Mouse (Mus musculus) embryo, embryonic 10 days (tissue): ENCODE data around the gene Slc16a10.

Experiments used
- DNase-seq: peaks from one replicate; pipeline ENCODE4 v3.0.0-alpha.2; 2015; ENCODE audit warnings: low spot score

Slc16a10 gene

DNA sequence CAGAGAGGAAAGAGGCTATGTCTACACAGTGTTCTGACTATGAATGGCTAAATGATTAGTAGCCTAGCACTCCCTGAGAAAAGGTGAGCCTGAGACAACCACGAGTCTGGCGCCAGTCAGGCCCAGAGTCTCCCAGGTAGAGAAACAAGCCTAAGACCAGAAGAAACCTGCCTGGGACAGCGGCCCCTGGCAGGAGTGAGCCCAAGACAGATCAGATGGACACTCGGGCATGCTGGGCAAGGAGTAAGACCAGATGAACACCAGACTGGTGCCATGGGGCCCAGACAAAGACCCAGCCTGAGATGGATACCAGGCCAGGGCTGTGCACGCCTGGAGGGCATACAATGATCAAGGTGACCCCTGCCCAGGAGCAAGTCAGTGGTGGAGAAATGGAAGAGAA lies 32.5 kb downstream of the Slc16a10 start:
- DNase-seq, result no peak

DNA sequence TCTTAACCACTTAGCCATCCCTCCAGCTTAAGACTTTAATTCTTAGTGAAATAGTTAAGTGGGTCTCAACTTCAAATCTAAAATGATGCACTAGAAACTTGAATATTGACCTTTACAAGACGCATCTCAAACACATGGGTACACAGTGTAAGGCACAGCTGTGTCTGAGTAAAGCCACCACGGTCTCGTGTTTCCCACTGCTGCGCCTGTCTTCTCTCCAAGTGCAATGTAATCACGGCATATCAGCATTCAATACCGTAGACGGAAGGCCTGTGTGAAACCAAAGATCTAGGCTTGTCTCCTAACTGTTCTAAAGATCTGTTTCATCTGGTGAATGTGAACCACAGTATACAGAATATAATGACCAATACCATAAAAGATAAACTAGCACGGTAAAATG lies 33.1 kb downstream of the Slc16a10 start:
- no peak for DNase-seq

DNA sequence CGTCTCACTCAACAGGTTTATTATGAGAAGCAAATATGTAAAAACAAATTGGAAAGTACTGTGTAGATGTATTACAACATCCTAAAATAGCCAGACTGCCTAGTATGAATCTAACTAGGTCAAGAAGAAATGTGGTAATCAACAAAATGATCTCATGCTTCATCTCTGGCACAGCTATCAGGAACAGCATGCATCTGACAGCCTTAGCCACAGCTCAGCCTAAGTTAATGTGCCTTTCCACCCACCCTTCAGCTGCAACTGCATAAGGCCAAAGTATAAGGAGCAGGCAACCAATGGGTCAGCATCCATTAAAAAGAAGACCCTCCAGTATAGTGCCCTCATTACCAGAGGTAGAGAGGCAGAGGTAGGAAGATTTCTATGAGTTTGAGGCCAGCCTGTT lies 34.1 kb downstream of the Slc16a10 start:
- no peak for DNase-seq

DNA sequence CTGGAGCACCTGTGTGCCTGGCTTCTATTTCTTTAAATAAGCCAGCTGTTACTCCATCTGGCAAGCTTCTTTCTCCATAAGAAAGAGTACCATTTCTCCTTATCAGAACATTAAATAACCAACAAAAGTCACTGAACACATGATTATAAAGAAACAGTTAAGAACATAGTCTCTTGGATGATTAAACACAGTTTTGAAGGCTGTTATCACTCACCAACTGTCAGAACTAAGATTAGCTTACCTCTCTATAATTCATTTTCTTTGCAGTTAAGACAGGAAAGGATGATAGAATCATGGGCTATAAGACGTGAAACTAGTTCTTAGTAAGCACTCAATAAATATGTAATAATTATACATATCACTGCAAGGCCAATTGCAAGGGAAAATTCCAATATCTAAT lies 36.9 kb downstream of the Slc16a10 start:
- no peak for DNase-seq

DNA sequence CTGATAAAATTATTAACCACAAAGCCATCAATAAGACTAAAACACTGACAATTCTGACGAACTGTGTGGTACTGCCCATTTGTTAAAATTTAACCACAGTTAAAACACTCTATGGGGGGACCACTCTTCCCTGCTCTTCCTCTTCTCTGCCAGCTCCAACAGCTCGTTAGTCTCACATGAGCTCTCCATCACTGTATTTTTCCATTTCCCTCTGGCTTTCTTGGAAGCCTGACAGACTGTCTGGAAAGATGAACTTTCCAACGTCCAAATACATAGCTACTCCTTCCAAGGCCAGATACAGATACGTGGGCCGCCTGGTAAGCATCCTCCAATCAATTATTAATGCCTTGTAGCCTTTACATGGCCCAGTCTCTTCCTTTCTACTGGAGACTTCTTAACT lies 38.3 kb downstream of the Slc16a10 start:
- no peak for DNase-seq

DNA sequence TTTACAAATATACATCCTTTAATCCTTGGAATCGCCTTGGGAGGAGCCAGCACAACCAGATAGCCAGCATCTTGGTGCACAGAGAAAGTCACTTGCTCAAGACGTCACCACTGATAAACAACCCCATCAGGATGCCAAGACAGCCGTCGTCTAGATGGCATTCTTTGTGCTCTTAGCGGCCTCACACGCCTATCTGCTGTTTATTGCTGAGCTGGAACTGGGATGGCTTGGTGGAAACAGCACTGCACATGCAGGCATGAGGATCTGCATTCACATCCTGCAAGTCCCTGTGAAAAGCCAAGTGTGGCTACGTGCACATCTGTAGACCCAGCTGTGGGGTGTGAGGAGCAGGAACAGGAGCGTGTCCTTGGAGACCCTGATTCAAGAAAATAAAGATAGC lies 39.1 kb downstream of the Slc16a10 start:
- DNase-seq, result no peak

DNA sequence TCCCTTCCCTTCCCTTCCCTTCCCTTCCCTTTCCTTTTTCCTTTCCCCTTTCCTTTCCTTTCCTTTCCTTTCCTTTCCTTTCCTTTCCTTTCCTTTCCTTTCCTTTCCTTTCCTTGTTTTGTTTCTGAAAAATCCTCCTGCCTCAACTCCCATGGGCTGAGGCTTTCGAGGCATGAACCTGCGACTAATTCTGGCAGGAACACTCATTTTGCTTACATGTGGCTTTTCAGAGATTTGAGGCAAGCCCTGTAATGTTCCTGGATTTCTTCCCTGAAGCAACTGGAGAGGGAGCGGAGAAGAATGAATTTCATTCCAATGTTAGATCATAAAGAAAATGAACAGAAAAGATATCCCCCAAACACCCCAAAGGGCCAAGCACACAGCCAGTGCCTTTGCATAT lies 39.9 kb downstream of the Slc16a10 start:
- no peak for DNase-seq

DNA sequence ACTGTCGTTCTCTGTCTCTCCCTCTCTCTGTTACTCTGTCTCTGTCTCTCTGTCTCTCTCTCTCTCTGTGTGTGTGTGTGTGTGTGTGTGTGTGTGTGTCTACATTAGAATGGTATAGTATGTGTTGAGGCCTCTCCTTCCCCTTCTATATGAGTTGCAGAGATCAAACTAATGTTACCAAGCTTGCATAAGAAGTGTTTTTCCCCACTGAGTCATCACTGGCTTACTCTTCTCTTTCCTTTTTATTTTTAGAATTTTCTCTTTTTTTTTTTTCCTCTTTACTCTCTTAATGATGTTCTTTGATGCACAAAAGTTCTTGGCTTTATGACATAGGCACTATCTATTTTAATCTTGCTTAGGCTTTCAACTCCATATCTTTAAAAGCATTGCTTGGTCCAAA lies 43.6 kb downstream of the Slc16a10 start:
- no peak for DNase-seq

DNA sequence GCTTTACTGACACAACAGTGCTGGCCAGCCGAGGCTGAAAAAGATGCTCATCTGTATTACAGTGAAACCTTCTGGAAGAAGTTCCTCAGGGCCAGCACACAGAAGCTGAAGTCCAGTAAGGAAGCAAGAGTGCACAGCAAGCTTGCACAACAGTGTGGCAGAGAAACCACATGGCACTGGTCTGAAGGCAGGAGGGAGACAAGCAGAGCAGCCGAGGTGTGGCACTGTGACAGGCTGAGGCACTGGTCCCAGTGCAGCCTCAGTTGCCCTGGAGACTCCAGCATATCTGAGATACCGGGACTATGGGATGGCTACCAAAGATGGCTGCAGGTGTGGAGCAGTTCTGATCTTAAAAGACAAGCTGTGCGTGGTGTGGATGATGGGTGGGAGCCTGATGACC lies 44.5 kb downstream of the Slc16a10 start:
- no peak for DNase-seq

DNA sequence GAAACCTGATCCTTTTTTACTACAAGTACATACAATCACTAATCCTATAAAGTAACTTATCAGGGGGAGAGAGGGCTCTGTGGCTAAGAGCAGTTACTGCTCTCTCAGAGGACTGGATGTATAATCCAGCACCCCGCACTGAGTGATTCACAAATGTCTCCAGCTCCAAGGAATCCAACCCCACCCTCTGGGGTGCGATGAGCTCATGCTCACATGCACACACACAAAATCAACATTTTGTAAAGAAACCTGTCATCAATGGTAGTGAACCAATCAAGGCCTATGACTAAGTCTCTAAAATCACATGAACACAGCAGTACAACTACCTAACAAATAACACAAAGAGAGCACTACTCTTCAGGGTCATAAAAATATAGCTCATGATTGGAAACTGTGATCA lies 47.3 kb downstream of the Slc16a10 start:
- no peak for DNase-seq

DNA sequence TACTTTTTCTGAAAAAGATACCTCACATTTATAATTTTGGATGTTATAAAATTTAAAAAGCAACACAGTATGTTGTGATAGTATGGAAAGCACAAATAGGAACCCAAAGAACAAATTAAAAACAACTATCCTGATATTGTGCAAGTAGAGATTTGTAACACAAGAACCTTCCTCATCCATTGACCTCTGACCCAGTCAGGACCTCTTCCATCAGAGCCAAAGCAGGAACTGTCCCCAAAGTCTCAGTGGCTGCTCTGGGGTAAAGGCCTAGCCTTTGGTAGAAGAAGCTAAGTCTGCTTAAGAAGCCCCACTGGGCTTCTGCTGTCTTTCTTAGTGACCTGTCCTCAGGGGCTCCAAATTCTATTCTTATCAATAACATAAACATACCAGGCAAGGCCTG lies 48.5 kb downstream of the Slc16a10 start:
- DNase-seq, result no peak

DNA sequence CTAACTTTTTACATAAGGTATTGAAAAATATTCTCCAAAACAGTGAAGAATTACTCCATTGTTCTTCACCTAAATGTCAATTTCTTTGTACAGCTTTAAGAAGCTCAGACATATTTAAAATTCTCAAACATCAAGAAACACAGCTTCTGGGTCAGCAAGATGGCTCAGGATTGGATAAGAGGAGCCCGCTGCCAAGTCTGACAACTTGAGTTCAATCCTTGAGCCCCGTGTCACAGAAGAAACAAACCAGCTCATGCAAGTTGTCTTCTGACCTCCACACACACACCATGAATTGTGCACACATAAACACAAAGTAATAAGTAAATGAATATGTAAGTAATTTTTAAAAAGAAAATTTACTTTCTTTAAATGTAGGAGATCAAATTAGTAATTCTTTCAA lies 50.6 kb downstream of the Slc16a10 start:
- DNase-seq, result no peak

DNA sequence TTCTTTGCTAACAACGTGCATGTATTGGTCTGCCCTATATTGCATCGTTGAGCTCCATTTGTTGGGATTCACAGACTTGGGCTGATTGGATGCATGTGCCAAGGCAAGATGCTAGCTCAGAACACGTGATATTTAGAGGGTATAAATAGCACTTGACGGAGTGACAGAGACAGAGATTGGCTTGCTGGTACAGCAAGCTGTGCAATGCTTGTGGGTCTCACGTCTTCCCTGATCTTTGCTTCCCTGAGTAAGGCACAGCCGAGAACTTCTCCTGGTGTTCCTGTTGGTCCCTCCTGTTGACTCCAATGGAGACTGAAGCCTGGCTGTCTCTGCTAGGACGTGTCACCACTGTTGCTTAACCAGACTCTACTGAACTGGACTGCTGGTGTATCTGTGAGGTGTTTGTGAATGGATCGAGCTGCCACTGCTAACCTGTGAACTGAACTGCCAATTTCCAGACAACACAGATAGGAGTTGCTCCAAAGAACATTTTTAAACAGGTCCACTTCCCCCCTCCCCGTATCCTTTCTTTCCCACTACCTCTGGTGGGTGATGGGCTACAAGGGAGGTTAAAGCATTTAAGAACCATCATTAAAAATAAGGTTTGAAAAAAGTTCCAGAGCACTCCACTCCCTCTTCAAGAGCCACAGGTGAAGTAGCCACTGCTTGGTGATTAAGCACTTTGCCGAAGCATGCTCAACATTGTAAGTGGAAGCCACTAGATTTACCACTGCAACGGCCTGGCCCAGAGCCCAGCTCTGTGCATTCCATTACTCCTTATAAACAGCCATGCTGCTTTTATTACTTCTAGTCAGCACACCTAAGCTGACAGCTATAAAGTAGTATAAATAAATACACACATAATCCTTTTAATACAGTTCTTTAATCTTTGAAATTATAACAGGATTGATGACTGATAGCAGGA lies 51.3 kb downstream of the Slc16a10 start:
- no peak for DNase-seq

DNA sequence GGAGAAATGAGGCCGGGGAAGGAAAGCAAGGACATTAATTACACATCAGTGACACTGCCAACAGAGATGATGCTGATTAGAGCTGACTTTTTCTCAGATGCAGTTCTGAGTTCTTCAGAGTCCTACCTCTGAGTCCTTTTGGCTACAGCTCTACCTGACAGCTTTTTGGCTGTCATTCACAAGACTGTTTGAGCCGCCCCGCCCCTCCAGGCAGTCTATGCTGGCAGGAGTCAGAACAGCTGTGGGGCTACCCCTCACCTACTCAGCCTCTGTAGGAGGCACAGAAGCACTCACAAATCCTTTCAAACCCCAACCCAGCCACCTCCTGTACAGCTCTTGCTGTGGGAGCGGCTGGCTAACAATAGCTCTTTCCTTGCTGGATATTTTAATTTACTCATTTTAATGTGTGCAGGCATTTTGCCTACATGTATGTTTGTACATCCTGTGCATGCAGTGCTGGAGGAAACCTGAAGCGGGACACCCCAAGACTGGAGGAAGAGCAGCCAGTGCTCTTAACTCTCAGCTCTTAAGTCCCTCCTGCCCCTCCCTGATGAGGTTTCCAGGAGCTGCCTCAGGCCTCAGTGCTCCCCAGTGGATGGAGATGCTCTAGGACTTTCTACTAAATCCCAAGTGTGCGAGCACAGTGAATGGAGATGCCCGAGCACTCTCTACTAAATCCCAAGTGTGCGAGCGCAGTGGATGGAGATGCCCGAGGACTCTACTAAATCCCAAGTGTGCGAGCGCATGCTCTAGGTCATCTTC lies 57.5 kb downstream of the Slc16a10 start:
- no peak for DNase-seq

DNA sequence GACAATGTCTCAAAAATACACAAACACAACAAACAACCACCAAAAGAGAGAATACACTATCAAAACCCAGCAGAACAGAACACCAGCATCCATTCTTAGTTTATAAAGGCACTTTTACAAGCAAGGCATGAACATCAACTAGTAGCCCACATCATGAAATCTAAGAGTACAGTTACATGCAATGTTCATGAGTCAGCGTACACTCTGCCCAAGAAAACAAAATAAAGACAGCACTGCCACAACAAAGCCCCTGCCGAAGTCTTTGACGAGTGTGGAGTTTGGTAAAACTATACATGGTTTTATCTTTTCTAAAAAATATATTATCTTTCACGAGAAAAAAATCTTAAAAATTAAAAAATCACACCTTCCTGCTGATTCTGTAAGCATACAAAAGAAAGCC lies 58.5 kb downstream of the Slc16a10 start:
- DNase-seq, result no peak

DNA sequence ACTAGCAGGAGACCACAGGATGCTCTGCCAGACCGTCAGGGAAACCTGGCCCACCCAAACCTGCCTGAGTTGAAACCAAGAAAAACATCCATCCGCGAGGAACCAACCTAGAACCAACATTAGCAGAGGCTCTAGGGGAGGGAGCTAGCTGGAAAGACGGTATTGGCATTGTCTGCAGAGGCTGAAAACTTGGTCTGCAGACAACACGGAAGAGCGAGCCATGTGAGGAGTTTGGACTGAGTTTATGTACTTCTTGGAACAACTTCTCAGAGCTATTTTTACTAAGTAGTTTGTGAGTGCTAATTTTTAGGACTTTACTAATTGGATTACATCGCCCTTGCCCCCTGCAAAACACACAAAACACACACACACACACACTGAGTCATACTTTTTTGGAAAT lies 59.4 kb downstream of the Slc16a10 start:
- DNase-seq, result no peak

DNA sequence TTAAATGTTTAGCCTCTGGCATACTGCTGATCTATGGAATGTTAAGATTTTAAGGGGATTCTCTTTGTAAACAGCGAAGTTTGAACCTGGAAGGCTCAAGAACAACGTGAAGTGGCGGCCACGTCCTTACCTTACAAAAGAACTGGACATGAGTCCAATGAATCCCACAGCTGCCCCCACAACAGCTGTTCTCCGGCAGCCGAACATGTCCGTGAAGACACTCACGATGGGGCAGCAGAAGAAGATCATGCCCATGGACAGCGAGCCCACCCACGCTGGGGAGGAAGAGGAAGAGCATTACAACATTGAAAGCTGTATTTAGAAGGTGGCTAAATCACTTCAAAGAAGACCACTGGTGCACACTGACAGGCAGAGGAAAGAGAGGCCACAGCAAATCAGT lies 61.5 kb downstream of the Slc16a10 start:
- DNase-seq, result no peak

DNA sequence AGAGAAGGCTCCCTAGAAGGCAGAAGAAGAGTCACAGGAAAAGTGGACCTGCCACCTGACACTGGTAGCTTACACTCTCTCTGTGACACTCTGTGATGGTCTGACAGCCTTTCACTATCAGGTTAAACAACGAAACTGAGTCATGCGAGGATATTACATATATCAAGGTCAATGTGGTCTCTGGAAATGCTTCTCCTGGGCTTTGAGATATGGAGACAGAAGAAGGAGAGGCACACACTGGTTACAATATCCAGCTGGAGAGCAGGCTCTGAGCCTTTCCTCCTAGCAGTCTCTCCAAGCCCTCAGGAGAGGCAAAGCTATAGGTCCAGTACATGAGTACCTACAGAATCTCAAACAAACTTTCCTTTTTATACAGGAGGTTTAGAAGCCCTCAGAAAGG lies 62.8 kb downstream of the Slc16a10 start:
- no peak for DNase-seq

DNA sequence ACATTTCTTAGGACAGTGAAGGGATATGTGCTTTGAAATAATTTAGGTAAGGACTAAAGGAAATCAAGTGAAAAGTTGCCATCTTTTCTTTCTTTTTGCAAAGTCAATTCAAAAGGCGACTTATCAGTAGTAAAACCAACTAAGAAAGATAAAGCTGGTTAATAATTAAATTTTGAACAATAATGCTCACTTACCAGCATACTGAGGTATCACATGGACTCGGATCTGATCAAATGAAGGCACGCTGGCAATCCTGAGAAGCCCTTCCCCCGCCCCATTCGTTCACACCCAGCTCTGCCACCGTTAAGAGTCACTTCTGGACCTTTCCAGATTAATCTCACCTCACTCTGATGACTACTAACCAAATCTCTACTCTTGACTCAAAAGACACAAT lies 64.1 kb downstream of the Slc16a10 start:
- DNase-seq, result no peak

DNA sequence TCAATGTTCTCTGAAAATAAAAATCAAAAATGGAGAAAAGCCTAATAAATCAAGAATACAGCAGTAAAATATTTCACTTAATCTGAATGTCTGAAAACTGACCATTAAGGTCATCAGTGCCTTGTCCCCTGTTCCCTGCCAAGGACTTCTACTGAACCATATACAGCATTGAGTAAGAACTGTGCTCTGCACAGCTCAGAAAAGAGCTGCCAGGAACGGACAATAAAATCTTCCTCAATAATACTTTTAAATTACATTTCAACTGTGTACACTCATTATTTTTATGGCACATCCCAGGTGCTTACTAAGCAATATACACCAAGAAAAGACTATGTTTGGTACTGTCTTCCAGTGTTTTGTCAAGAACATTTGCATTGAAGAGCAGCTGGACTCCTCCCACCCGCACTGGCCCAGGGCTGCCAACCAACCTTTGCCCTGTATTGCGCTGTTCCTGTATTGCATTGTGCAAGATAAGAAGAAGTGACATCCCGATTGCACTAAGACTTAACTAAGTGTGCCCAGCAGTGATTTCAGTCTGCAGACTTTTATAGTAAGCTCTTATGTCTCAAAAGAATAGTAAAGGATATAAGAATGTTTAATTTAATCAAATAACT lies 64.6 kb downstream of the Slc16a10 start:
- DNase-seq, result no peak

DNA sequence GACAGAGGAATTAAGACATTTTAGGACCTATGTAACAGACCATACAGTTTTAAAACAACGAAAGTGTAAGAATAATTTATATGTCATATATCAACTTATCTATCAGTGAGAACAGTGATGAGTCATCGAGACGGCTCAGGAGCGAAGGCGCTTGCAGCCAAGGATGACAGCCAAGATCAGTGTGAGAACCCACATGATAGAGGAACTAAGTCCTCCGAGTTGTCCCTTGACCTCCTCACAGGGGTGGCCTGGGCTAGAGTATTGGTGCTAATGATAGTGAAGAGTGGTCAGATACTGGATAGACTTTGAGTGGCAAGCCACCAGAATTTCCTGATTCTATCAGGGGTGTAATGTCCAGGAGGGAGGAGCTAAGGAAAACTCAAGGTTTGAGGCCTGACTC lies 68.5 kb downstream of the Slc16a10 start:
- DNase-seq, result no peak

DNA sequence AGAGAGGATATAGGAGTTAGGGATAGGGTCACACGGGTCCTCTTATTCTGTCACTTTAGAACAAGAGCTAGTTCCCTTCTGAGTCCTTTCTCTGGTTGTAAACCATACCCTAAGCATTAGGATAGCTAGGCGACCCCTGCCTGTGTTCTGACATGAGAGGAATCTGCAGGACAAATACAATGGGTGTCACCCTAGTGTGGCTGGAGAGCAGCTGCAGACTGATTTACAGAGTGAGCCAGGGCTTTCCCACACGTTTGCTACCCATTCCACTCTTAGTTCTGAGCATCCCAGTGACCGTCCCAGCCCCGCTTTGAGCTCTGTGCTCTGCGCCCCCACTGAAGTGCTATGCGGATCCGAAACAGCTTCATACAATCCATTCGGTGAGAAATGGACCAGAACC lies 71.4 kb downstream of the Slc16a10 start:
- DNase-seq, result no peak

DNA sequence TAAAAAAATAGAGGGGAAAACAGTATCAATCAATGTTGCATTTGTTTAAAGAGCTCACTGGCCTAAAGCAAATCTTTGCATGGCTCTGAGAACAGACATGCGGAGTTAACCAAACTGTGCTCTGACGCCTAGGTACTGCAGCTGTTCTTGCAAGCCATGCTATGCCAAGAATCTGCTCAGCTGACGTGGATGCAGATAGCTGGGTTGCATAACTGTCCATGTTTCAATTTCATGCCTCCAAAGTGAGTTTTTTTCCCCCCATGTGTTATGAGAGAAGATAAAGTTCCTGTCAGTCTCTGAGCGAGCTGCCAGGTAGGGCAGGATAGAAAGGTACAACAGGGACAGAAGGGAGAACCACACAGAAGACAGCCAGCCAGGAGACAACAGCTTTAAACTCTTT lies 72.8 kb downstream of the Slc16a10 start:
- no peak for DNase-seq
